Mouse (Mus musculus) brain, embryonic 14.5 days (tissue): Measurements from ENCODE around the gene Olfr619.

Experiments
- CTCF ChIP-seq: fragments of 200-500 bp; IDR thresholded peaks from 2 replicates; pipeline ENCODE4 v1.5.1; 2012; ENCODE audit warnings: inconsistent platforms, mild to moderate bottlenecking, moderate library complexity, borderline replicate concordance; ENCODE audit not compliant: insufficient read depth, insufficient read length; ENCODE audit errors: extremely low read depth
- POLR2A ChIP-seq: fragments of 200-500 bp; IDR thresholded peaks from 2 replicates; pipeline ENCODE4 v1.6.1; 2012; ENCODE audit warnings: mild to moderate bottlenecking, inconsistent platforms, borderline replicate concordance; ENCODE audit not compliant: poor library complexity, insufficient read depth, insufficient read length, severe bottlenecking; ENCODE audit errors: extremely low read depth

DNA sequence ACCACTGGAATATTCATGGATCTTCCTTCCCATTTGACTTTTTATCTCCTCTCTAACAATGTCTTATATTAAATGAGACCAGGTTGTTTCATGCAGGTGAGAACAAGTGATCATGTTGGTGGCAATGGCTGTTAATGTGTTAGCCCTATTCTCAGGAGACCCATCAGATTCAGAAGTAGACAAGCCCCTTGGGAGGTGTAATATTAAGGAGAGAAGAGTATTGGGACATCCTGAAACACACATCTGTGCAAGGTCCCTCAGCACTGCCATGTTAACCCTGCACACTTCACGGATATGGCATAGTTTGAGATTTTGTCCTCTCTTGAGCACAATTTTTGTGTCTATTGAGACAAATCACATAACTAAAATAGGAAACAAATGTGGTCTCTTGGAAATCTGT lies 42.2 kb downstream of the Olfr619 start, which contains the start of gene Olfr622:
- TF ChIP-seq CTCF (no peak), POLR2A (no peak)
